Mouse (Mus musculus) megakaryocyte, embryonic 14.5 days (primary cell): Measurements from ENCODE around the gene Slc36a2.

ENCODE experiments used
- FLI1 ChIP-seq: IDR thresholded peaks from 2 replicates; pipeline ENCODE4 v1.6.1; 2012; ENCODE audit warnings: low read length, inconsistent platforms, mixed read lengths
- GATA1 ChIP-seq: IDR thresholded peaks from 3 replicates; pipeline ENCODE4 v1.6.1; 2012; ENCODE audit warnings: mixed read lengths, low read length, inconsistent platforms, borderline replicate concordance

- TF ChIP-seq FLI1: no peak
- no peak for TF ChIP-seq GATA1
These were observed 49.4 kb upstream of the Slc36a2 start for GRCm38 (mm10) chr11:55234288-55234687.
